Comparison of ENCODE assay signal across 8 mouse cellular contexts in the genomic region with DNA sequence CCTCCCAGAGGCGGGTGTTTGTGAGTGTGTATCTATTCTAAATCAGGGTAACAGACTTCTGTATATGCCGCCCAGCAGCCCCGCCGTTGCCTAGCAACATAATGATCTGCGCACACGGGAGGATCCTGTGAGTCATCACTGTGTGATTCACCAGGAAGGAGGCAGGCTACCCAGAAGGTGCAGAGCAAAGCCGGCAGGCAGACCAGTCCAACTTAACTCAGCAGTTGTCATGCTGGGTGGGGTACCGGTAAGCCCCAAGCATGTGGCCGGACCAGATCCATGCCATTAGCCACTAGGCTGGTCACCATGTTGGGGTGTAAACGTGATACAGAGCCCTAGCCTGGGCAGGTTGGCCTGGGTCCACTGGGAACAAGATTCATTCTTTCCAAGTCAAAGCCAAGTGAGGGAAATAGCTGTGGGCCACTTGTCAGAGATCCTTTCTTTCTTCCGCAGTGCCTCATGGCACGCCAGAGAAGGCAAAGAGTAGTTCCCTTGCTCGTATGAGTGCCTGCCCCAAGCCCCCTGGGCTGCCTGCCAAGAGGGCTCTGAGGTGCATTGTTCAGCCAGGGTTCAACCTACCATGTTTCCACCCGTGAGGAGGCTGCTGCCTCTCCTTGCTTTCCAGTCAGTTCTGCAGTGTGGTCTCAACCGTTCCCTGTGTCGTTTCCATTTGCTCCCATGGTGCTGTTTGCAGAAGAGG. TPM values are rescaled to one million over a fixed set of nuclear protein-coding genes. Genes with fewer than 3 reads are reported as not detected.
A peak's percentile ranks its signal among the peaks of the same experiment; 100 is the strongest.
DNase-seq lines count a peak whose midpoint lies in the region; ATAC-seq and TF ChIP-seq lines count a peak whose summit lies in the region.

No protein-coding gene starts in this region.

- peaks cover 26% of the 10 kb centered on the region for H3K27me3 ChIP-seq in E14TG2a.4 (ENCODE audit: insufficient read depth, low read length)
- H3K27me3 ChIP-seq in embryonic facial prominence, embryonic 12.5 days = no peaks in the 10 kb centered on the region
- peaks cover 7% of the 10 kb centered on the region for H3K27me3 ChIP-seq in heart, embryonic 15.5 days
- no peaks in the 10 kb centered on the region for H3K27me3 ChIP-seq in midbrain, embryonic 14.5 days (ENCODE audit: control insufficient read depth, insufficient read depth, low read length)

- H3K36me3 ChIP-seq in E14TG2a.4 (ENCODE audit: insufficient read depth, low read length) = no peaks in the 10 kb centered on the region
- no peaks in the 10 kb centered on the region for H3K36me3 ChIP-seq in embryonic facial prominence, embryonic 12.5 days
- no peaks in the 10 kb centered on the region for H3K36me3 ChIP-seq in heart, embryonic 15.5 days
- H3K36me3 ChIP-seq in midbrain, embryonic 14.5 days (ENCODE audit: control insufficient read depth, insufficient read depth, low read length) = peaks cover 6% of the 10 kb centered on the region; the same call in 1 of the 2 replicates

- no peaks in the 10 kb centered on the region for H3K9me3 ChIP-seq in E14TG2a.4 (ENCODE audit: low read length)
- H3K9me3 ChIP-seq in embryonic facial prominence, embryonic 12.5 days = no peaks in the 10 kb centered on the region
- H3K9me3 ChIP-seq in heart, embryonic 15.5 days (replicated peaks) = no peaks in the 10 kb centered on the region
- no peaks in the 10 kb centered on the region for H3K9me3 ChIP-seq in midbrain, embryonic 14.5 days (ENCODE audit: control insufficient read depth, low read length)

- H3K27ac ChIP-seq in embryonic facial prominence, embryonic 12.5 days = peak overlapping the region; percentile 41; the same call in 1 of the 2 replicates
- H3K27ac ChIP-seq in heart, embryonic 15.5 days = no peak overlapping the region
- peak overlapping the region; percentile 87 for H3K27ac ChIP-seq in midbrain, embryonic 14.5 days (replicated peaks; ENCODE audit: low read depth, low read length)

- peak; percentile 50; the same call in 1 of the 2 replicates for ATAC-seq in embryonic facial prominence, embryonic 12.5 days (ENCODE audit: insufficient number of reproducible peaks, insufficient read depth, low FRiP score, low TSS enrichment)
- ATAC-seq in heart, embryonic 15.5 days (replicated peaks; ENCODE audit: insufficient number of reproducible peaks, insufficient read depth, low FRiP score, low read depth) = no peak
- peak; percentile 63 for ATAC-seq in midbrain, embryonic 14.5 days (ENCODE audit: low FRiP score, low TSS enrichment)
- ATAC-seq in monocyte, adult 5-6 weeks (replicated peaks; ENCODE audit: insufficient number of reproducible peaks, low FRiP score, low TSS enrichment, poor library complexity, severe bottlenecking) = no peak

- peaks cover 42% of the 10 kb centered on the region for H3K4me1 ChIP-seq in E14TG2a.4 (replicated peaks; ENCODE audit: low read depth, low read length)
- peaks cover 23% of the 10 kb centered on the region for H3K4me1 ChIP-seq in embryonic facial prominence, embryonic 12.5 days
- H3K4me1 ChIP-seq in heart, embryonic 15.5 days (replicated peaks) = peaks cover 8% of the 10 kb centered on the region
- H3K4me1 ChIP-seq in midbrain, embryonic 14.5 days (ENCODE audit: control insufficient read depth, insufficient read depth, low read length) = peaks cover 28% of the 10 kb centered on the region

- 51% methylated on average over 16 of the region's 16 CpGs for WGBS in embryonic facial prominence, embryonic 12.5 days
- 27% methylated on average over 16 of the region's 16 CpGs for WGBS in heart, embryonic 15.5 days
- 26% methylated on average over 16 of the region's 16 CpGs for WGBS in midbrain, embryonic 14.5 days

- no peak for TF ChIP-seq CTCF in E14TG2a.4 (conservative IDR thresholded peaks at IDR 0.05; ENCODE audit: low read length)

- peak overlapping the region; percentile 32 for H3K4me3 ChIP-seq in E14TG2a.4 (replicated peaks; ENCODE audit: low read length)
- no peak overlapping the region for H3K4me3 ChIP-seq in embryonic facial prominence, embryonic 12.5 days
- no peak overlapping the region for H3K4me3 ChIP-seq in heart, embryonic 15.5 days
- H3K4me3 ChIP-seq in midbrain, embryonic 14.5 days (replicated peaks; ENCODE audit: low read depth, low read length) = no peak overlapping the region

- H3K9ac ChIP-seq in embryonic facial prominence, embryonic 12.5 days = no peak overlapping the region
- H3K9ac ChIP-seq in heart, embryonic 15.5 days = no peak overlapping the region
- no peak overlapping the region; the same call in 1 of the 2 replicates for H3K9ac ChIP-seq in midbrain, embryonic 14.5 days (replicated peaks; ENCODE audit: low read length)

- peak; percentile 89 for DNase-seq in adrenal gland, adult 2 months
- peak; percentile 69 to 88 for DNase-seq in layer of hippocampus, postnatal 14 days (ENCODE audit: low spot score in 2 of 2)
- peak; percentile 90 for DNase-seq in midbrain, embryonic 14.5 days
- peak; percentile 97 for DNase-seq in telencephalon, adult 2 months (ENCODE audit: low read depth, low spot score)

- H3K4me2 ChIP-seq in embryonic facial prominence, embryonic 12.5 days (replicated peaks) = no peak overlapping the region
- H3K4me2 ChIP-seq in heart, embryonic 15.5 days = peak overlapping the region; percentile 34; the same call in 1 of the 2 replicates
- peak overlapping the region; percentile 38 for H3K4me2 ChIP-seq in midbrain, embryonic 14.5 days (ENCODE audit: low read length)

RNA-seq across cellular contexts. Expression of gene Cttn, which starts 53.0 kb away (rescaled TPM):
- 100 to 1,000 TPM; 240 to 283 TPM for total RNA-seq in adrenal gland, adult 2 months (2021)
- 102 and 130 TPM in 2 replicates for polyA plus RNA-seq in adrenal gland, adult 2 months (2012; rRNA removed)
- 176 and 182 TPM in 2 replicates for polyA plus RNA-seq in embryonic facial prominence, embryonic 12.5 days (2016; fragmentation: Nextera tagmentation; extraction: Ambion mirVana)
- polyA plus RNA-seq in heart, embryonic 15.5 days (2015; fragmentation: Nextera tagmentation; extraction: Ambion mirVana) = 109 and 134 TPM in 2 replicates
- total RNA-seq in layer of hippocampus, postnatal 14 days (2021) = 100 to 1,000 TPM; 174 to 178 TPM
- polyA plus RNA-seq in midbrain, embryonic 14.5 days (2014; fragmentation: Nextera tagmentation; extraction: Ambion mirVana) = 136 and 177 TPM in 2 replicates
- total RNA-seq in monocyte, adult 5-6 weeks (2017) = 2.1 to 5.7 TPM (median 3.0 TPM) in 3 replicates

Comparison
In these comparisons a context has a peak if more than half of its experiments do, and no peak if none do; other contexts are left out.
1. ATAC-seq: peak in embryonic facial prominence, embryonic 12.5 days (single experiment) and midbrain, embryonic 14.5 days (single experiment); none in heart, embryonic 15.5 days (single experiment) and monocyte, adult 5-6 weeks (single experiment).
2. Peak in every context shown above with its lines, with median percentiles within 50 percentile points of each other: DNase-seq.